In genomic region chr1:62809601-62810228, GRCm38 (mm10) we compare ENCODE assay signal across 18 mouse cellular contexts.
"Had no signal": no experiment of that assay in that cellular context is flagged by ENCODE, and none has a peak within 500 bp of the region (broad histone marks: within the 10 kb centered on the region; RNA-seq: fewer than 3 reads in every experiment).

No protein-coding gene starts in this region.

- ATAC-seq: intestine, embryonic 16.5 days had no signal

- DNase-seq: kidney, adult 18-20 months; kidney, postnatal 10 days; kidney, postnatal 36 days; left cerebral cortex, postnatal 4 days; liver, embryonic 13.5 days; lung, adult 2 months; lung, postnatal 14 days; lung, postnatal 4 days; midbrain, embryonic 14.5 days; right cerebral cortex, postnatal 14 days; spleen, adult 18-20 months; thymus, adult 18-20 months; thymus, postnatal 36 days had no signal

- H3K4me1 ChIP-seq: liver, embryonic 13.5 days; stomach, embryonic 15.5 days had no signal

- H3K9me3 ChIP-seq: limb, embryonic 12.5 days; limb, embryonic 15.5 days; liver, embryonic 13.5 days; stomach, embryonic 15.5 days had no signal

- H3K4me2 ChIP-seq: limb, embryonic 12.5 days; limb, embryonic 15.5 days; liver, embryonic 13.5 days; midbrain, embryonic 11.5 days; stomach, embryonic 15.5 days had no signal

- H3K4me3 ChIP-seq: limb, embryonic 12.5 days; limb, embryonic 15.5 days; liver, embryonic 13.5 days; stomach, embryonic 15.5 days had no signal

- H3K9ac ChIP-seq: limb, embryonic 12.5 days; limb, embryonic 15.5 days; liver, embryonic 13.5 days; stomach, embryonic 15.5 days had no signal

- H3K27me3 ChIP-seq: limb, embryonic 12.5 days; limb, embryonic 15.5 days; stomach, embryonic 15.5 days had no signal

- H3K27ac ChIP-seq: limb, embryonic 12.5 days; limb, embryonic 15.5 days; liver, embryonic 13.5 days; stomach, embryonic 15.5 days had no signal

- H3K36me3 ChIP-seq: limb, embryonic 15.5 days; liver, embryonic 13.5 days; stomach, embryonic 15.5 days had no signal
